Mouse (Mus musculus) midbrain, embryonic 10.5 days (tissue): ENCODE data around the gene Impdh1. TPM values are rescaled to one million over a fixed set of nuclear protein-coding genes. Genes with fewer than 3 reads are reported as not detected.
"Not testable (repeated sequence)": the region's sequence is repeated elsewhere in the genome, so short reads cannot be mapped to it uniquely, and the experiment has no call there.

ENCODE experiments used
- DNase-seq: peaks from one replicate; pipeline ENCODE4 v3.0.0-alpha.2; 2017; ENCODE audit warnings: low spot score
- H3K27ac ChIP-seq: fragments of 300-500 bp; sonication (generic); replicated peaks from 2 replicates; pipeline ENCODE4 v1.5.1; 2016; ENCODE audit warnings: mild to moderate bottlenecking
- H3K27me3 ChIP-seq: fragments of 300-500 bp; sonication (generic); 2 replicates; pipeline ENCODE4 v1.6.1; 2016; ENCODE audit warnings: low read depth, mild to moderate bottlenecking; ENCODE audit not compliant: poor library complexity, severe bottlenecking
- H3K36me3 ChIP-seq: fragments of 300-500 bp; sonication (generic); 2 replicates; pipeline ENCODE4 v1.6.1; 2016; ENCODE audit warnings: mild to moderate bottlenecking, moderate library complexity
- H3K4me1 ChIP-seq: fragments of 300-500 bp; sonication (generic); 2 replicates; pipeline ENCODE4 v1.6.1; 2016
- H3K4me3 ChIP-seq: fragments of 300-500 bp; sonication (generic); 2 replicates; pipeline ENCODE4 v1.5.1; 2016; ENCODE audit warnings: mild to moderate bottlenecking, moderate library complexity
- H3K9me3 ChIP-seq: fragments of 300-500 bp; sonication (generic); replicated peaks from 2 replicates; pipeline ENCODE4 v1.6.1; 2016; ENCODE audit warnings: mild to moderate bottlenecking
- WGBS: fragments of 180-500 bp; shearing (Covaris S2); methylation state at CpG from one replicate; pipeline ENCODE4 v1.1.7; 2016; 5-methylcytosine and 5-hydroxymethylcytosine counted together
- polyA plus RNA-seq: library from polyadenylated mRNA; unstranded; fragments of >200 nt; fragmentation: Nextera tagmentation; extraction: Ambion mirVana; gene quantifications from 2 replicates; pipeline ENCODE4 v1.2.1, GENCODE M21; 2016

Impdh1 gene
- polyA plus RNA-seq, 1 experiment from 2014 or later, result 45.6 TPM

GRCm38 (mm10) chr6:29234272-29234671 is 18.1 kb upstream of the Impdh1 start:
- Histone ChIP-seq H3K27ac (no peak overlapping the region), H3K27me3 (no peaks in the 10 kb centered on the region; the same call in 1 of the 2 replicates), H3K4me1 (no peaks in the 10 kb centered on the region), H3K36me3 (no peaks in the 10 kb centered on the region), H3K9me3 (no peaks in the 10 kb centered on the region), H3K4me3 (no peak overlapping the region)
- no peak for DNase-seq
- 52% methylated on average over 8 of the region's 8 CpGs for WGBS

- no peak overlapping the region for H3K27ac ChIP-seq
- no peaks in the 10 kb centered on the region for H3K36me3 ChIP-seq
- H3K4me1 ChIP-seq, result no peaks in the 10 kb centered on the region
- no peaks in the 10 kb centered on the region; the same call in 1 of the 2 replicates for H3K27me3 ChIP-seq
- H3K9me3 ChIP-seq, result no peaks in the 10 kb centered on the region
- H3K4me3 ChIP-seq, result no peak overlapping the region
- WGBS, result 70% methylated on average over 3 of the region's 3 CpGs
- no peak for DNase-seq
These were observed 17.5 kb upstream of the Impdh1 start for GRCm38 (mm10) chr6:29233710-29234109.

GRCm38 (mm10) chr6:29232321-29232720 is 16.2 kb upstream of the Impdh1 start:
- no peak overlapping the region for H3K4me3 ChIP-seq
- no peaks in the 10 kb centered on the region; the same call in 1 of the 2 replicates for H3K27me3 ChIP-seq
- H3K4me1 ChIP-seq, result no peaks in the 10 kb centered on the region
- no peak for DNase-seq
- H3K36me3 ChIP-seq, result no peaks in the 10 kb centered on the region
- WGBS, result 82% methylated on average over 6 of the region's 6 CpGs
- H3K27ac ChIP-seq, result no peak overlapping the region
- H3K9me3 ChIP-seq, result no peaks in the 10 kb centered on the region

- Histone ChIP-seq H3K4me1 (no peaks in the 10 kb centered on the region), H3K9me3 (no peaks in the 10 kb centered on the region), H3K27me3 (no peaks in the 10 kb centered on the region; the same call in 1 of the 2 replicates), H3K4me3 (no peak overlapping the region), H3K27ac (no peak overlapping the region), H3K36me3 (no peaks in the 10 kb centered on the region)
- WGBS, result 79% methylated on average over 3 of the region's 3 CpGs
- DNase-seq, result no peak
These were observed 15.6 kb upstream of the Impdh1 start for GRCm38 (mm10) chr6:29231799-29232198.

- Histone ChIP-seq H3K4me1 (no peaks in the 10 kb centered on the region), H3K27me3 (no peaks in the 10 kb centered on the region; the same call in 1 of the 2 replicates), H3K9me3 (no peaks in the 10 kb centered on the region), H3K27ac (no peak overlapping the region), H3K36me3 (no peaks in the 10 kb centered on the region), H3K4me3 (no peak overlapping the region)
- no peak for DNase-seq
- 74% methylated on average over 6 of the region's 6 CpGs for WGBS
These were observed 14.2 kb upstream of the Impdh1 start for GRCm38 (mm10) chr6:29230386-29230785.

- 88% methylated on average over 6 of the region's 6 CpGs for WGBS
These were observed 13.2 kb upstream of the Impdh1 start for GRCm38 (mm10) chr6:29229265-29229913.

GRCm38 (mm10) chr6:29217717-29218116 is 1.6 kb upstream of the Impdh1 start:
- not testable (repeated sequence) for H3K9me3 ChIP-seq, H3K4me3 ChIP-seq, H3K27ac ChIP-seq, DNase-seq, H3K36me3 ChIP-seq
- H3K27me3 ChIP-seq, result peaks cover 34% of the 10 kb centered on the region
- H3K4me1 ChIP-seq, result peaks cover 41% of the 10 kb centered on the region
- WGBS, result 77% methylated on average over 3 of the region's 3 CpGs

More at GRCm38 (mm10) chr6:29229265-29229913, 13.2 kb upstream of the Impdh1 start:
- no peak for DNase-seq
- Histone ChIP-seq H3K9me3 (no peaks in the 10 kb centered on the region), H3K27me3 (no peaks in the 10 kb centered on the region; the same call in 1 of the 2 replicates), H3K27ac (no peak overlapping the region), H3K36me3 (no peaks in the 10 kb centered on the region), H3K4me1 (no peaks in the 10 kb centered on the region), H3K4me3 (no peak overlapping the region)

- H3K4me1 ChIP-seq, result peaks cover 63% of the 10 kb centered on the region
- H3K27ac ChIP-seq, result peak overlapping the region; percentile 85
- H3K4me3 ChIP-seq, result peak overlapping the region; percentile 82
- peaks cover 48% of the 10 kb centered on the region for H3K27me3 ChIP-seq
- H3K36me3 ChIP-seq, result no peaks in the 10 kb centered on the region
- DNase-seq, result no peak
- WGBS, result 4% methylated on average over 9 of the region's 9 CpGs
- H3K9me3 ChIP-seq, result no peaks in the 10 kb centered on the region
These were observed 983 bp downstream of the Impdh1 start for GRCm38 (mm10) chr6:29215181-29215580.

GRCm38 (mm10) chr6:29214776-29215175 is 1.4 kb downstream of the Impdh1 start:
- Histone ChIP-seq H3K27ac (peak overlapping the region; percentile 85), H3K27me3 (peaks cover 48% of the 10 kb centered on the region), H3K36me3 (no peaks in the 10 kb centered on the region), H3K4me3 (peak overlapping the region; percentile 82), H3K4me1 (peaks cover 67% of the 10 kb centered on the region), H3K9me3 (no peaks in the 10 kb centered on the region)
- 35% methylated on average over 5 of the region's 5 CpGs for WGBS
- no peak for DNase-seq

- Histone ChIP-seq H3K36me3 (no peaks in the 10 kb centered on the region), H3K4me1 (peaks cover 71% of the 10 kb centered on the region), H3K27ac (peak overlapping the region; percentile 85), H3K27me3 (peaks cover 48% of the 10 kb centered on the region), H3K9me3 (no peaks in the 10 kb centered on the region), H3K4me3 (peak overlapping the region; percentile 82)
- DNase-seq, result peak; percentile 75
- WGBS, result 0% methylated on average over 1 of the region's 1 CpGs
These were observed 1.9 kb downstream of the Impdh1 start for GRCm38 (mm10) chr6:29214245-29214644.

- WGBS, result 33% methylated on average over 5 of the region's 5 CpGs
- H3K27ac ChIP-seq, result peak overlapping the region; percentile 85
- no peaks in the 10 kb centered on the region for H3K36me3 ChIP-seq
- peaks cover 48% of the 10 kb centered on the region for H3K27me3 ChIP-seq
- H3K9me3 ChIP-seq, result no peaks in the 10 kb centered on the region
- DNase-seq, result no peak
- H3K4me1 ChIP-seq, result peaks cover 78% of the 10 kb centered on the region
- 0 out of 2 replicates have a peak overlapping the region, but pooled peaks have one; percentile 4 for H3K4me3 ChIP-seq
These were observed 2.7 kb downstream of the Impdh1 start for GRCm38 (mm10) chr6:29213436-29213835.

GRCm38 (mm10) chr6:29211806-29212492 is 4.2 kb downstream of the Impdh1 start:
- peaks cover 78% of the 10 kb centered on the region for H3K4me1 ChIP-seq
- peak overlapping the region; percentile 87 for H3K27ac ChIP-seq
- H3K27me3 ChIP-seq, result peaks cover 48% of the 10 kb centered on the region
- peak overlapping the region; percentile 76 for H3K4me3 ChIP-seq
- WGBS, result under 1% methylated on average over 62 of the region's 66 CpGs
- H3K9me3 ChIP-seq, result no peaks in the 10 kb centered on the region
- peak; percentile 85 for DNase-seq
- H3K36me3 ChIP-seq, result peaks cover 1% of the 10 kb centered on the region

GRCm38 (mm10) chr6:29211146-29211545 is 5.0 kb downstream of the Impdh1 start:
- Histone ChIP-seq H3K27ac (peak overlapping the region; percentile 87), H3K4me1 (peaks cover 72% of the 10 kb centered on the region), H3K27me3 (peaks cover 48% of the 10 kb centered on the region), H3K36me3 (peaks cover 8% of the 10 kb centered on the region), H3K9me3 (no peaks in the 10 kb centered on the region), H3K4me3 (peak overlapping the region; percentile 76)
- no peak for DNase-seq
- 36% methylated on average over 7 of the region's 7 CpGs for WGBS
